ENCODE assay signal across 12 mouse cellular contexts in the genomic region with DNA sequence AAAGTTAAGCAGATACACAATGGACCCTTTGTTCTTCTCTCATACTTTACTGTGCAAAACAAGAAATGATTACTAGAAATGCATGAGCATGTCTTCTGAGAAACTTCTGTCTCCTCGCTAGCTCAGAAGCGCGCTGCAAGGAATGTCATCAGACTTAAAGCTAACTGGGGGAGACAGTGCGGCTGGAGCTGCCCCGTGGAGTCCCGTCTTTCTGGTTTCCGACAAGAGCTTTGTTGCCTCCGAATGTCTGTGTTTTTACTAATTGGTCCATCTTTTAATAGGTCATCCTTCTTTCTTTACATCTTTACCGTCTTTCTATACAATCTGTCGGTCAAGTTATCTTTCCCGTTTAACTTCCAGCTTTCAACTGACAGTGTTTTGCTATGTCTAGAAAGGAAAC.
"Had no signal": no experiment of that assay in that cellular context is flagged by ENCODE, and none has a peak within 500 bp of the region (broad histone marks: within the 10 kb centered on the region; RNA-seq: fewer than 3 reads in every experiment).

No protein-coding gene starts in this region.

- H3K4me3 ChIP-seq: limb, embryonic 12.5 days; liver, embryonic 13.5 days; lung, embryonic 15.5 days; midbrain, embryonic 13.5 days; myocyte; neural tube, embryonic 15.5 days; stomach, embryonic 15.5 days had no signal

- H3K9me3 ChIP-seq: limb, embryonic 12.5 days; liver, embryonic 13.5 days; lung, embryonic 15.5 days; midbrain, embryonic 13.5 days; neural tube, embryonic 15.5 days; stomach, embryonic 15.5 days had no signal

- H3K9ac ChIP-seq: limb, embryonic 12.5 days; liver, embryonic 13.5 days; liver, postnatal 0 days; lung, embryonic 15.5 days; midbrain, embryonic 13.5 days; neural tube, embryonic 15.5 days; stomach, embryonic 15.5 days had no signal

- ATAC-seq: liver, postnatal 0 days had no signal

- DNase-seq: kidney, postnatal 36 days; layer of hippocampus, adult 9-11 months; layer of hippocampus, postnatal 36 days; liver, embryonic 13.5 days; thymus, postnatal 4 days had no signal

- H3K27ac ChIP-seq: limb, embryonic 12.5 days; liver, embryonic 13.5 days; lung, embryonic 15.5 days; midbrain, embryonic 13.5 days; neural tube, embryonic 15.5 days; stomach, embryonic 15.5 days had no signal

- H3K27me3 ChIP-seq: limb, embryonic 12.5 days; liver, embryonic 13.5 days; lung, embryonic 15.5 days; neural tube, embryonic 15.5 days; stomach, embryonic 15.5 days had no signal

- H3K4me2 ChIP-seq: limb, embryonic 12.5 days; liver, embryonic 13.5 days; lung, embryonic 15.5 days; midbrain, embryonic 13.5 days; neural tube, embryonic 15.5 days; stomach, embryonic 15.5 days had no signal

- H3K4me1 ChIP-seq: neural tube, embryonic 15.5 days had no signal

- H3K36me3 ChIP-seq: limb, embryonic 12.5 days; liver, embryonic 13.5 days; lung, embryonic 15.5 days; midbrain, embryonic 13.5 days; neural tube, embryonic 15.5 days; stomach, embryonic 15.5 days had no signal
